Mouse (Mus musculus) neural tube, embryonic 11.5 days (tissue): Measurements from ENCODE around the gene Cmip. TPM values are rescaled to one million over a fixed set of nuclear protein-coding genes. Genes with fewer than 3 reads are reported as not detected.

ENCODE experiments used
- ATAC-seq: fragments of 200-750 bp; cut with Nextera tagmentation; 2 replicates; pipeline ENCODE4 v1.8.0; 2017; ENCODE audit warnings: moderate number of reproducible peaks, mild to moderate bottlenecking, moderate TSS enrichment, moderate library complexity; ENCODE audit not compliant: insufficient read depth, low FRiP score, low TSS enrichment
- DNase-seq: peaks from one replicate; pipeline ENCODE4 v3.0.0-alpha.2; 2015; ENCODE audit warnings: low spot score
- H3K27ac ChIP-seq: fragments of 300-500 bp; sonication (generic); 2 replicates; pipeline ENCODE4 v1.5.1; 2014; ENCODE audit warnings: low read depth, mild to moderate bottlenecking, low read length
- H3K27me3 ChIP-seq: fragments of 300-500 bp; sonication (generic); 2 replicates; pipeline ENCODE4 v1.6.1; 2014; ENCODE audit warnings: mild to moderate bottlenecking, low read length, mixed read lengths; ENCODE audit not compliant: control insufficient read depth, insufficient read depth
- H3K36me3 ChIP-seq: fragments of 300-500 bp; sonication (generic); 2 replicates; pipeline ENCODE4 v1.6.1; 2014; ENCODE audit warnings: mild to moderate bottlenecking, low read length, moderate library complexity, mixed read lengths; ENCODE audit not compliant: control insufficient read depth, insufficient read depth
- H3K4me1 ChIP-seq: fragments of 300-500 bp; sonication (generic); 2 replicates; pipeline ENCODE4 v1.6.1; 2014; ENCODE audit warnings: low read length, mixed read lengths; ENCODE audit not compliant: control insufficient read depth, insufficient read depth
- H3K4me2 ChIP-seq: fragments of 300-500 bp; sonication (generic); 2 replicates; pipeline ENCODE4 v1.6.1; 2014; ENCODE audit warnings: low read depth, mild to moderate bottlenecking, moderate library complexity
- H3K4me3 ChIP-seq: fragments of 300-500 bp; sonication (generic); 2 replicates; pipeline ENCODE4 v1.5.1; 2014; ENCODE audit warnings: low read depth, low read length
- H3K9ac ChIP-seq: fragments of 300-500 bp; sonication (generic); 2 replicates; pipeline ENCODE4 v1.6.1; 2014; ENCODE audit warnings: mild to moderate bottlenecking, low read length
- H3K9me3 ChIP-seq: fragments of 300-500 bp; sonication (generic); 2 replicates; pipeline ENCODE4 v1.6.1; 2016; ENCODE audit warnings: low read length; ENCODE audit not compliant: control insufficient read depth
- WGBS: fragments of 180-500 bp; shearing (Covaris S2); extraction: QIAGEN DNeasy Blood & Tissue Kit; methylation state at CpG from one replicate; pipeline ENCODE4 v1.1.7; 2014; 5-methylcytosine and 5-hydroxymethylcytosine counted together
- polyA plus RNA-seq: library from polyadenylated mRNA; unstranded; fragments of >200 nt; fragmentation: Nextera tagmentation; extraction: Ambion mirVana; gene quantifications from 2 replicates; pipeline ENCODE4 v1.2.1, GENCODE M21; 2014

Gene Cmip
- polyA plus RNA-seq, 1 experiment from 2014 or later = 56.7 TPM

DNA sequence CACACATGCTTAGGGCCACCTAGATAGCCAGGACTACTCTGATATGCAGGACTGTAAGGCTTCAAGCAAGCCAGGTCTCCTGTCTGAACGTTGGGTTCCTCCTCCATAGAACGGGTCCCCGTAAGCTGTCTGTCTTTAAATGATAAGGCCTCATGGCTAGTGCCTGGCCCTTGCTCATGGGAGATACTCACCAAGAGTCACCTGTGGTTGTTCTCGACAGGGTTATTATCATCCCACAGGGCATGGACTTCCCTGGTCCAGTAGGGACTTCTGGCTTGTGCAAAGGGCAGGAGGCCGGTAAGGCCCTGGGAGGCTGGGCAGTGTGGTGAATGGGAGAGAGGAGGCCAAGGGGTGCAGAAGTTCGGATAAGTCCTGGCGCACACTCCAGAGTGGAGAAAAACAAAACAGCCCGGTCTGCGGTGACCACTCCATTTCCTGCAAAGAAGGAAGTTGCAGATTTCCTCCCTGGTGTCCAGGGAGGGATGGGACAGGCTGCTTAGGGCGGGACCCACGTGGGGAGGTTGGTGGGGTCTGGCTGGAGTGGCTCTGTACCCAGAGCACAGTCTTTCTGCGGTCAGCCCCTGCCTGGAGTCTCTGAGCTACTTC is 41.2 kb downstream of the Cmip start:
- ATAC-seq (no peak), DNase-seq (no peak)
- Histone ChIP-seq H3K9me3 (no peaks in the 10 kb centered on the region), H3K27ac (no peak overlapping the region), H3K4me1 (peaks cover 31% of the 10 kb centered on the region), H3K4me3 (no peak overlapping the region), H3K9ac (no peak overlapping the region), H3K4me2 (no peak overlapping the region), H3K36me3 (no peaks in the 10 kb centered on the region), H3K27me3 (no peaks in the 10 kb centered on the region)
- 81% methylated on average over 12 of the region's 12 CpGs for WGBS

DNA sequence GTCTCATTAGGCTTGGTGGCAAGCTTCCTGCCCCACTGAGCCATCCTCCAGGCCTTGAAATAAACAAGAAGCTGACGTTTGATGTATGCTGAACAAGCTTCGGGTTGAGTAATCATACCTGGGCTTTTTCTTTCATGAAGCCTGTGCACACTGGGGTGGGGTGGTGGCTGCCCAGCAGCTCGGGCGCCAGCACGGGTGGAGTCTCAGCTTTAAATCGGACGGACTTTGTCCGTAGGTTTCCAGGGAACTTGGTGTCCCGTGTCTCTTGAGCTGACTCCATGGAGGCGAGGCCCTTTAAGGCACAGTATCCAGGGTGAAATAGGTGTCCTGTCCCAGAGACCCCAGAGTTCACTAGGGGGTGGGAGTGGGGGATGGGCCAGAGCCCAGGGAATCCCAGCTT is 42.3 kb downstream of the Cmip start:
- Histone ChIP-seq H3K27ac (no peak overlapping the region), H3K27me3 (no peaks in the 10 kb centered on the region), H3K9ac (no peak overlapping the region), H3K36me3 (no peaks in the 10 kb centered on the region), H3K4me3 (no peak overlapping the region), H3K9me3 (no peaks in the 10 kb centered on the region), H3K4me1 (peaks cover 26% of the 10 kb centered on the region), H3K4me2 (no peak overlapping the region)
- ATAC-seq (no peak), DNase-seq (no peak)
- 85% methylated on average over 10 of the region's 10 CpGs for WGBS

DNA sequence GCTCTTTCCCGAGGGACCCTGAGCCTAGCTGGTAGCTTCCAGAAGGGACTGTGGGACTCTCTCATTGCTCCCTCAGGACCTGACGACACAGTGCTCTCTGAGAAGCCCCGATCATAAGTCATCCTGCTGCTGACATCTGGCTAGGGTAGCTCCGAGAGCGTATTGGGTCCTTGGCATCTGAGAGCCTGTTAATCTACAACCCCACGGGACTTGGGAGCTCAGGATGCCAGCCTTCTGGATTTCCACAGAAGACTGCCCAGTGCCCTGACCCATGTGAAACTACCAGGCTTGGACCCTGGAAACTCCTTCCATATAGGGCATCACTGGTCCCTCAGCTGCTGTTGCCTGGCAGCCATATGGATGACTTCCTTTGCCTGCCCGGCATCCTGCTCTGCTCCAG is 43.3 kb downstream of the Cmip start:
- no peak for ATAC-seq
- DNase-seq = no peak
- Histone ChIP-seq H3K27ac (no peak overlapping the region), H3K9me3 (no peaks in the 10 kb centered on the region), H3K4me1 (peaks cover 21% of the 10 kb centered on the region), H3K27me3 (no peaks in the 10 kb centered on the region), H3K9ac (no peak overlapping the region), H3K4me2 (no peak overlapping the region), H3K36me3 (no peaks in the 10 kb centered on the region), H3K4me3 (no peak overlapping the region)
- 60% methylated on average over 7 of the region's 7 CpGs for WGBS

DNA sequence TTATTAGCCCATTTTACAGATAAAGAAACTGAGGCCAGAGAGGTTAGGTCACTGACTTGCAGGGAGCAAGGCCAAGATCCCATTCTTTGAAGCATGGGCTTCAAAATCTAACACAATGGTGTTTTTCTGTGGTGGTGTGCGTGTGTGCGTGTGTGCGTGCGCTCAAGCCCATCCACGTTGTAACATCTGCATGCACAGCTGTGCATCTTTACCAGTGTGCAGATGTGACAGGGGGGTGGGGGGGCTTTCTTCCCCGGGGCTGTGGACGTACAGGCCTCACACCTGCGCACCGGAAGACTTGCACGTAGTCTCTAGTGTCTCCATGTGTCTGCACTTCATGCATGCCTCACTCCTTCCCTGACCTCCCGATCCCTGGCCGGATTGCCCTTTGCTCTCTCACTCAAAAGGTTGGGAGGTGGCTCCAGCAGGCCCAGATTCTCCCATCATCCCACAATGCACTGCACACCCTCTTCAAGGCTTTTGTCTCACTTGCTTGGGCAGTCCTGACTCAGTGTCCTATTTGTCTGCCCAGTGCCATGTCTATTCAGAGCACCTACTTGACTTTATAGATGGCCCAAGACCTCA is 44.7 kb downstream of the Cmip start:
- Histone ChIP-seq H3K36me3 (no peaks in the 10 kb centered on the region), H3K27me3 (no peaks in the 10 kb centered on the region), H3K9ac (no peak overlapping the region), H3K4me3 (no peak overlapping the region), H3K27ac (no peak overlapping the region), H3K4me1 (peaks cover 21% of the 10 kb centered on the region), H3K9me3 (no peaks in the 10 kb centered on the region), H3K4me2 (no peak overlapping the region)
- no peak for DNase-seq
- ATAC-seq = no peak
- 78% methylated on average over 12 of the region's 12 CpGs for WGBS

DNA sequence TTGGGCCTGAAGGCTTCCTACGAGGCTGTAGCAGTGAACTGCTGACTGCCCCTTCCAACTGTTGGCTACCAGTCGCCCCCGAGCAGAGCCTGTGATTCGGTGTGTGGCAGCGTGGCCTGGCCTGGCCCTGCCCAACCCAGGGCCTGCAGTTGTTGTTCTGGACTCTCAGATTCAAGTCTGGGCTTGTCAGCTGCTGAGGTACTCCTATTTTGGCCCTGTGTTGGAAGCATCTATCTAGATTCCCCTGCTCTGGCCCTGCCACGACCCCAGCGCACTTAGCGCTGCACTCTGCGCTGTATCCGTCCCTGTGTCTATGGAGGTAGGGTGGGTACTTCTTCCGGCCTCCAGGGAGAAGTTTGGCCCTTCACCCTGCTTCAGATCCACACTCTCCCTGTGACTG is 45.2 kb downstream of the Cmip start:
- H3K9ac ChIP-seq = no peak overlapping the region
- H3K27ac ChIP-seq = no peak overlapping the region
- peaks cover 21% of the 10 kb centered on the region for H3K4me1 ChIP-seq
- no peaks in the 10 kb centered on the region for H3K9me3 ChIP-seq
- H3K4me3 ChIP-seq = no peak overlapping the region
- H3K36me3 ChIP-seq = no peaks in the 10 kb centered on the region
- WGBS = 75% methylated on average over 11 of the region's 11 CpGs
- no peak for ATAC-seq
- H3K27me3 ChIP-seq = no peaks in the 10 kb centered on the region
- H3K4me2 ChIP-seq = no peak overlapping the region
- DNase-seq = no peak

DNA sequence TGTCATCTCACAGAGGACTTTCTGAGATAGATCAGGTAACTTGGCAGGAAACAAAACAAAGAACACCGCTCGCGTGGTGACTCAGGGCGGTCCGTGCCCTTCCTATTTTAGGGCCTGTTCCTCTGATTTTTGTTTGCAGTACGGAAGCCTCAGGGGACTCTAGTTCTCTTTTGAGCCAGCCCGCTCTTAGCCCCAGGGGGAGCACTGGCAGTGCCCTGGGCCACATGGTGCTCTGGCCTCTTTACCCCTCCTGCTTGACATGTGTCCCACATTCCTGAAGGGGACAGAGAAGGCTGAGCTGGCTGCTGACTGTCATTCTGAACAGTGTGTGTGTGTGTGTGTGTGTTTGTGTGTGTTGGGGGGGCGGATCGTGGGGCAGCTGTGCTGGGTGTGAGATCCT is 46.8 kb downstream of the Cmip start:
- H3K9ac ChIP-seq = no peak overlapping the region
- ATAC-seq = no peak
- no peaks in the 10 kb centered on the region for H3K9me3 ChIP-seq
- no peaks in the 10 kb centered on the region for H3K27me3 ChIP-seq
- no peak overlapping the region for H3K27ac ChIP-seq
- no peak overlapping the region for H3K4me3 ChIP-seq
- 59% methylated on average over 9 of the region's 9 CpGs for WGBS
- H3K4me2 ChIP-seq = no peak overlapping the region
- DNase-seq = no peak
- peaks cover 17% of the 10 kb centered on the region for H3K4me1 ChIP-seq
- no peaks in the 10 kb centered on the region for H3K36me3 ChIP-seq

DNA sequence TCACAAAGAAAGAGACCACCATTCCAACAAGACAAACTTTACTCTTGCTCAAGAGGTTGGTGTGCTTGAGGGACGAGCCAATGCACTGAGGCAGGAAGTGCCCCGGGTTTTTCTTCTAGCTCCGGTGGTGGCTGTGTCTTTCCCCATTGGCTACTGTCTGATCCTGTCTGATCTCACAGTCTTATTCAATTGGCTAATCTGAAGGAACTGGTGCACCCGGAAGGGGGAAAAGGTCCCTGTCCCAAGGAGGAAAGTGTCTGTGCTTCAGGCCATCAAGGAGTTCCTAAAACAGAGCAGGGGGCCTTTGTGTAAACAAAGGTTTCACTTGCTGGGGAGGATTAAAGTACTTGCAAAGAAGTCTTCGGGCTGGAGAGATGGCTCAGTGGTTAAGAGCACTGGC is 48.5 kb downstream of the Cmip start:
- no peak overlapping the region for H3K9ac ChIP-seq
- H3K4me1 ChIP-seq = peaks cover 10% of the 10 kb centered on the region
- H3K27me3 ChIP-seq = no peaks in the 10 kb centered on the region
- H3K9me3 ChIP-seq = no peaks in the 10 kb centered on the region
- H3K4me3 ChIP-seq = no peak overlapping the region
- no peak for DNase-seq
- H3K27ac ChIP-seq = no peak overlapping the region
- H3K36me3 ChIP-seq = no peaks in the 10 kb centered on the region
- no peak overlapping the region for H3K4me2 ChIP-seq
- no peak for ATAC-seq
- 74% methylated on average over 5 of the region's 5 CpGs for WGBS

DNA sequence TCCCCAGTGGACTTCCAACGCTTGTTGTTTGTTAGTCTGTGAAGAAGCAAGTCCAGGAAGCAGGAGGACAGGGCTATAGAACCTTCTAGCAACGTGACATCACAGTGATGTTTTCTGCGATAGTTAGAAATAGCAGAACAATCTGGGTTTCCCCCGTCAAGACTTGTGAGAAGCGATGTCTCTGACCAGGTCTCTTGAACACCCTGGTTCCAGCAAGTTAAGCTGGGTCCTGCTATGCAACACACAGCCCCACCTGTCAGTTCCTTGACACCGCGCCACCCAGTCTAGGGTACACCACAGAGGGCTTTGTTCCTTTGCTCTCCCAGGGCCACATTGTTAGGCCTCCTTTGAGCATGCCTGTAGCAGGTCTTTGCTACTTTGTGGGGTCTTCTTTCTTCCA is 49.9 kb downstream of the Cmip start:
- Histone ChIP-seq H3K9ac (no peak overlapping the region), H3K4me1 (peaks cover 7% of the 10 kb centered on the region), H3K4me2 (no peak overlapping the region), H3K4me3 (no peak overlapping the region), H3K27me3 (no peaks in the 10 kb centered on the region), H3K27ac (no peak overlapping the region), H3K36me3 (no peaks in the 10 kb centered on the region), H3K9me3 (no peaks in the 10 kb centered on the region)
- WGBS = 85% methylated on average over 7 of the region's 7 CpGs
- ATAC-seq (no peak), DNase-seq (no peak)

DNA sequence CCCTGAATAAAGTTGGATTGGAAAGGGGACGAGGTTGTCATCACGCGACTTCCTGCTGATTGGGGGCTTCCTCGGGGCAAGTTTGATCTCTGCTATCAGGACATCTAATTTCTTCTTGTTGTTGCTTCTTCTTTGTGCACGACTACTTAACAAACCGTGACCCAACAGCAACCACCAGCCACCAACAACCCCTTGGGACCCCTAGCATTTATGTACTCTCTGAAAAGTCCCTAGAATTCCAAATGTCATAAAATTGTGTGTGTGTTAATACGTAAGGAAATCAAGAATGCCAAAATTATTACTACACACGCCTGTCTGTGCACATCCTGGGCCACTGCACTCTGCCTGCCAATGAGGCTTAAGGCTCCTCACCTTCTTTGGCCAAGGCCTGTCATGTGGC is 50.4 kb downstream of the Cmip start:
- Histone ChIP-seq H3K4me1 (peaks cover 4% of the 10 kb centered on the region), H3K27ac (no peak overlapping the region), H3K4me3 (no peak overlapping the region), H3K27me3 (no peaks in the 10 kb centered on the region), H3K9me3 (no peaks in the 10 kb centered on the region), H3K4me2 (no peak overlapping the region), H3K9ac (no peak overlapping the region), H3K36me3 (no peaks in the 10 kb centered on the region)
- ATAC-seq = no peak
- 87% methylated on average over 8 of the region's 8 CpGs for WGBS
- no peak for DNase-seq
